Mouse (Mus musculus) WW6 (cell line): Measurements from ENCODE around the gene Lrrc8d.

Experiments
- DNase-seq: peaks from one replicate; pipeline ENCODE4 v3.0.0-alpha.2; 2013; ENCODE audit warnings: low read depth, low spot score

Gene Lrrc8d

DNA sequence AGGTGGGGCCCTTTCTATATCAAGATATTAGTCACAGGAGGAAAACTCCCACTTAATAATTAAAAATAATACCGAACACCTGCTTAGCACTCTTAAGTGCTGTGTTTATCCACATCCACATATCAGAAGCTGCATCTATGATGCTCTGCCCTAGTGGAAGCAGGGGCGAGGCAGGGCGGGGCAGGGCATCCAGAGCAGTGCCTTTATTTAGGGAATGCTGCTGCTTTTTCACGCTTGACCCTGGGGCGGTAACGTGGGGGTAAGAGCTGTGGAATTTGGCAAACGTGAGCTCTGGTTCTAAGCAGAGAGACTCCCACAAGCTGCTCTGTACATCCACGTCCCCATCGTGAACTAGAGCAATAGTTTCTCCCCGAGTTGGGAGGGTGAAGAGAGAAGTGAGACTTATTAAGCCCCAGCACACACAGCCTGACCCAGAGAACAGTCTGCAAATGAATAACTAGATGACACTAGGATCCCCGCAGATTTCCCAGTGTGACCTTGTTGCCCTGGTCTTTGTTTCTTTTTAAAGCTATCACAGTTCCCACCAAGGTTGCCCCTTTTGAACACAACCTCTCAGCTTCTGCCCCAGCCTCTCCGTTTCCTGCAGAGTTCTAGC is 77.3 kb downstream of the Lrrc8d start:
- no peak for DNase-seq

DNA sequence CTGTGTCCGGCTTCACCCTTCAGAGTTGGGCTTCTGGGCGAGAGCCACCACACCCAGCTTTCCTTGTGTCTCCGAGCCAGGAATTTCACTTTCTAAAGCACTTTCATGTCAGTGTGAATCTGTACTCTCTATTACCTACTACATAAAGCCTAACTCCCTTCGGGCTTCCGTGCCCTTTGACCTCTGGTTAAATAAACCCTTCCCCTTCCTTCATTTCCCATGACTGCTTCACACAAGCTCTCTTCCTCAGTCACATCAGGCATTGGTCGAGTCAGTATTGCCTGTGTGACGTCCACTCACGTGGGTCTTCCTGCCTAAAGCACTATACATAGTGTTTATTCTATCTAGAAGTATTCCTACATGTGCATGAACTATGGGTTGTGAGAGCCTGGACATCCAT is 77.9 kb downstream of the Lrrc8d start:
- DNase-seq: no peak

DNA sequence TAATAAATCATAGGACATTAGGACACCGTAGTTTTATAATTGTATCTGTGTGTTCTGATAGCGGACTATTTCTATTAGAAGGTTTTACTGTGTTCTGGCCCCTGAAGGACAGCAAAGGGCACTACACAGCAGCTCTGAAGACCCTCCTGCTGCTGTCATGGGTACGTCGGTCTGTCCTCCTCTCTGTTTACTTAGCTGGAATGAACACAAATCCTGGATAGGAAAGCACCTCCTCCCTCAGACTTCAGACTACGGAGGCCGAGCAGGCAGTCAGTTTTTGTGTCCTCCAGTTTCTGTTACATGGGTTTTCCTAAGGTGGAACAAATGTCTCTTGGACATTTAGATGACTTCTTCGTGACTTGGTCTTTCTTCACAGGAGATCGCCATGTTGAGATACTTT is 78.4 kb downstream of the Lrrc8d start:
- no peak for DNase-seq

DNA sequence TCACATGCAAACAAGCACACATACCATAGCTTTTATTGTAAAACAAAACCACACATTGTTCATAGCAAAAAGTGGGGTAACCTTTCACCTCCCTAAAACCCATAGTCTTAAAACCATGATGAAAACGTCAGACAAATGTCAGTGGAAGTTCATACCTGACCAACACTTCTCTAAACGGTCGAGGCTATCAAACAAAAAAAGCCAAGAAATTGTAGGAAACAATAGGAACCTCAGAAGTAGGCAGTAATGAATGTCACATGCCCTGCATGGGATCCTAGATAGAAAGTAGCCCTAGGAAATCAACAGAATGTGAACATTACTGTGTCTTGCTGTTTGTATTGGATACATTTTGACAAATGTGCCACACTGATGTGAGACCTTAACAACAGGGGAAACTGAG is 79.0 kb downstream of the Lrrc8d start:
- DNase-seq: no peak

DNA sequence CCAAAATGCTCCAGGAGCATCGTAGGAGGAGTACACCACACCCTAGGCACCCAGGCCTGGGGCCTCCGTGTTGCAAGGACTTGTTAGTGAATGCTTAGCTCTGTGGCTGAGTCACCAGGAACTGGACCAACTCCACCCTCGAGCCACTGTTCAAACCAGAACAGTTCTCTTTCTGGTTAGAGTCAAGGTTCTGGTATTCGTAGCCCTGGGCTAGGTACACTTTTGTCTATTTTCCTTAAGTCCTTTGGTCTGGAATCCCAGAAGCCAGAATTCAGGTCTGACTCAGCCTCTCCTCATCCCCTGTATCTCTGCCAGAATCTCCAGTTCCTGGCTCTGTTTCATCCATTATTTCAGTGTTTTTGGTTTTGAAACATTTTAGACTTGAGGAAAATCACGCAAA is 79.6 kb downstream of the Lrrc8d start:
- no peak for DNase-seq

DNA sequence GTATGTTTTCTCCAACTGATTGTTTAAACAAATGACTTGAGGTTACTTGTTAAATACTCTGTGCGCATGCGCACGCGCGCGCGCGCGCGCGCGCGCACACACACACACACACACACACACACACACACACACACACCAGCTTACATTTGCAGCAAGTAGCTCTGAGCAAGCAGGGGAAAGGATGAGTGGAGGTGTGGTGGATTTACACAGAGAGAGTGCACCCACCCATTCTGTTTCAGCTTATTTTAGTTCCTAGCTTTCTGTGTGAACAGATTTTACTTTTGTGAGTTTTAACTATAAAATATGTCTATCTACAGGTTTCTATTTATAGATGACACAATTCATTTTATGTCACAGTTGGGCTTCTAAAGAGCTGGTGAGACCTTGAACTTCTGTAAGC is 84.1 kb downstream of the Lrrc8d start:
- no peak for DNase-seq

DNA sequence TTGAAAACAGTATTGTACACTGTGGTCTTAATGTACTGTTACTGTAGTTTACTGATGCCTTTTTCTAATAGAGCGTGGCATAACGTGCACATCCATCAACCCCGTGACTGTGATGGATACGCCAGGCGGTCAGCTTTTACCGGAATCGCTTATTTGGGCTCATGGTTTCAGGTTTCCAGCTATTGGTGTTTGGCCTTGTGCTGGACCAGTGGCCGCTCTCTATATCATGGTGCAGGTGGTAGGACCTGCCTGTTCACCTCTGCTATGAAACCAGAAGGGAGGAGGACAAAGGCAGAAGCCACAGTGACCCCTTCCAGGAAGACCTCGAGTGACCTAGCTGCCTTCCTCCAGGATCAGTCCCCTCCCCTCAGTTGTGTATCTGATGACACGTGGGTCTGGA is 85.0 kb downstream of the Lrrc8d start:
- DNase-seq: no peak

DNA sequence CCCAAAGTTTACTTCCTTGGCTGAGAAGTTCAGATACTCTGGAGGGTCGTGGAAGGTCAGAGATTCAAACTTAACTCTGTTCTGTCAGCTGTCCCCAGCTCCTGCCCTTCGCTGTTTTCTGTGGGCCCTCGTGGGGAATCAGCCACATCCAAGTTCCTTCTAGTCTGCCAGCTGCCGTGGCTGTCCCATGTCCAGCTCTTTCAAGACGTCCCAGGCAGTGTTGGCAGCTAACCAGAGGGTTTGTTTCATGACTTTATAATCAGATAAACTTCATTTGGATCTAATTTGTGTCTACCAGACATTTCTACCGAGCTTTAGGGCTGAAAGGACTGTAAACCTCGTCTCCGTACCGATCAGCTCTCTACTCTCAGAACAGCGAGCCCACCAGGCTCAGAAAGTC is 87.8 kb downstream of the Lrrc8d start:
- DNase-seq: no peak

DNA sequence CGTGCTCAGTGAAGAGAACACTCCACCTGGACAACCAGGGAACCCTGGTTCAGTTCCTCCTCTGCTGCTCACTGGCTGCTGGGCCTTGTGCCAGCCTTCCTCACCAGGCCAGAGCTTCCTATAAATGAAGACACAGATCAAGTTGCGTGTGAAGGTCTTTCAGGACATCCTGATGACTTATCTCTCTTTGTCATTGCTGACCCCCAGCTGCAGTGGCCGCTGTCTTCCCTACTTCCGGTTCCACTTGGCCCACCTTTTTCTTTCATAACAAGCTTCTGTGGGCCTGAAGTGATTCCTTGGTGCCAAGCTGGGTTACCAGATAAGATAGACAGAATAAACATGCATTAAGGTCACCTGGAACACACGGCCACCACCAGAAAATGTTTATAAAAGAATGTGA is 90.0 kb downstream of the Lrrc8d start:
- no peak for DNase-seq

DNA sequence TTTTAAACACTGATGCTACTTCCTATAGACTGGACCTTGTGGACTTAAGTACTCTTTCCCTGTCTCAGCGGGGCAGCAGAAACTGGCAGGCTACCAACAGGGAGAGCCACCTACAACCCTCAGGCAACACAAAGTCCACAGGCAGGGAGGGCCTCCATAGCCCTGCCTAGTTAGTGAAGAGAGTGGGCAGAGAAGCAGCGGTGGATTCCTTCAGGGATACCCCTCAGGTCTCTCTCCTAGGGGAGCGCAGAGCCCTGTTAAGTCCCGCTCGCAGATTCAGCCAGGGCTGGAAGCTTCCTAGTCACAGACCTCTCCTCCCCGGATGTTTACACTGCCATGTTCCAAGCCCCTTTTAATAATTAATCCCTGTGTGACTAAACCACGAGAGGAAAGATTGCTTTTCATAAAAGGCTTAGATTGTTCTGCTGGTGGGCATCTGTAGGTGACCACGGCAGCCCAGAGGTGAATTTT is 92.6 kb downstream of the Lrrc8d start:
- DNase-seq: no peak

DNA sequence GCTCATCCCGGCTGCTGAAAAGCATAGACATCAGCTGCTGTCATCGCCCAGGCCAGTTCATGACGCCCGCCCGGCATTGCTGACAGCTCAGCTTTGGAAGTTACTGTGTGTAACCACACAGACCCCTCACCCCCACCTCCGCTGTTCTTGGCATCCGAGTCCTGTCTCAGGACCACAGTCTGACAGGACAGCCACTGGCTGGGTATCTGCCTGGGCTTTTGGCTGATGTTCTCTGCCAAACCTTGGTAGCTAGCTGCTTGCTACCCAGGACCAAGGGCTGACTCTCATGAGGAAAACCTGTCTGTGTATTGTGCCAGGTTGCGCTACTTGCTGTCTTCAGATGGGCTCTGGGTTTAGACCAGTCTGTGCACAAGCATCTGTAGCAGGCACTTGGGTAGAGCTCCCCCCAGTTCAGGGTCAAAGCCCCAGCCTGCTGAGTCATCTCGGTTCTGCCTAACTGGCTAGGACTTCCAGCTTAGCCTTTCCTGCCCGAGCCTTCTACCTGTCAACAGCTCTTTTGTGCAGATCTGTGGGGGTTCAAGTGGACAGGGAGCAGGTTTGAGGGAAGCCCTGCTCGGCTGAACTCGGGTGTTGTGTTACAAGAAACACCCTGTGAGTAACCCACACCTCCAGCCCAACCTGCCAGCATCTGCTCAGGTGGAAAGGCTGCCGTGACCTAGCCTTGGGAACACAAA is 93.2 kb downstream of the Lrrc8d start:
- DNase-seq: no peak

DNA sequence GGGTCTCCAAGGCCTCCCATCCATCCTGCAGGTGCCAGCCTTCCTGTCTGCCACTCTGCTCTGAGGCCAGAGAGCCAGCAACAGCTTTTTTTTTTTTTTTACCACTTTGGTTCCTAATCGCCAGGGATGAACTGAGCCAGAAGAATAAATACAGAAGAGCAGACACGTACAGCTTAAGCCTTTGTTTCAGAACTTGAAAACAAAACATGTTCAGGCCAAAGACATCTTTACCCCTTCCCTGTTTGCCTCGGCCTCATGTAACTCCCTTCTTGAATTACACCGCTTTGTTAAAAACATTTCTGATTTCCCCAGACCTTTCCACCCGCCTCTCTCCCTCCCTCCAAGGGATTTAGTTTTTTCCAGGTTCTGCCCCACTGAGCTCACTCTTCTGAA is 93.8 kb downstream of the Lrrc8d start:
- DNase-seq: no peak

DNA sequence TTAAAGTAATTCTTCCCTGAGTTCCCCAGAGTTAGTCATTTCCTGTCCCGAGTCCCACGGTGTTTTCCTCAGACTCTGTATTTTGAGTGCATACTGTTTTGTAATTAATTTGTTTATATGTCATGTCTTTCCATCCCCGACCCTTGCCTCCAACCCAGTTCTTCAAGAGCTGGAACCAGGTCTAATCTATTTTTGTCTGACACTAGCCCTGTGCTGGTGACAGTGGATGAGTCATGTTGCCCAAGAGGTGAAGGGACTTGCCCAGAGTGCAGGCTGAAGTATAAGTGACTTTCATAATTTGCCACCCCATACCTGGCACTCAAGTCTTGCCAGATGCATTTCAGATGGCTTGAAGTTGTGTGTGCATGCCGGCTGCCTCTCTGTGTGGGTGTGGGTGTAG is 98.7 kb downstream of the Lrrc8d start:
- DNase-seq: no peak

DNA sequence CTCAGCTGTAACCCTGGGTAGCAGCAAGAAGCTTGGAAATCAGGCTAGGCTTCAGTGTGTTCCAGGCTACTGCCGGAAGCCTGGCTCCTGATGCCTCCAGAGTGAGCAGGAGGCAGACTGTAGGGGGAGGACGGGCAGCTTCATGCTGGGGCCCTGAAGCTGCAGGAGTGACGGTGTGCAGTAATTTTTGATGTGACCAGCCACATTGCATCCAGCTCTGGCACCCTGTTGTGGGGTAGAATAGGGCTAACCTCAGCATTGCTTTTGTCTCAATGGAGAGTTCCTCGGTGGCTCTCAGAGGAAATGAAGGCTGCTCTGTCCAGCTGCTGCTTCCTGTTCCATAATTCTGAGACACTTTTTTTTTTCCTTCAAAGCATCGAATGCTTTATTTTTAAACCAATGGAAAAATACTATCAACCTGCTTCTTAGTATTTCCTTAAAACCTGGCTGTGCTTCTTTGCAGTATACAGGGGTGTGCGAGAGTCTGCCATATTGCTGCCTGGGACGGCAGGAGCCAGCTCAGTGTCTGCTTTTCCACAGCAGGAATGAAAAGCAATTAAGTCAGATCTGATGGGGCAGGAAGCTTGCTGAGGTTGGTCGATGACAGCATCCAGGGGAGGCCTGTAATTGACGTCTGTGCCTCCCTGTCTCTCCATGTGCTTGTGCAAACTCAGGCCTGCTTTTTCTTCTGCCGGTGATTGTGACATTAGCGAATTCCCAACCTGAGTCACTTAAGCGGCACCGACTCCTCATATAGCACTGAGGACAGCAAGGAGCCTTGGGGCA is 100.3 kb downstream of the Lrrc8d start:
- DNase-seq: no peak

DNA sequence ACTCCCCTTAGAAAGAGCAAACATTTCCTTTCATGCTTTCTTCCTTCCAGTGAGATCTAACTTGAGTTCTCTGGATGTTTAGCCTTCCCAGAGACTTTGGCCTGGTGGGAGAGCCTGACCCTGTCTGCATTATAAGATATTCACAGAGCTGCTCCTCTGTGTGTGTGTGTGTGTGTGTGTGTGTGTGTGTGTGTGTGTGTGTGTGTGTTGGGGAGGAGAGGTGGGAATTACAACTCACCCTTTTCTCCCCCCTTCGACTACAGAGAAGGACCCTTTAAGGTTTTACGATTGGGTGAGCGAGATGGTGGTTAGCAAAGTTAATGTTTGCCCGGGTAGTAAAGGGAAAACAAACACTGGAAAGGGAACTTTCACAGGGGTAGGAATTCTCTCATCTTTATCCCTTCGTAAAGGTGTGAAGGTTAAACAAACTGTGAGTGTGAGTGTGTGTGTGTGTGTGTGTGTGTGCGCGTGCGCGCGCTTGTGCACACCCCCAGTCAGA is 101.3 kb downstream of the Lrrc8d start:
- no peak for DNase-seq

DNA sequence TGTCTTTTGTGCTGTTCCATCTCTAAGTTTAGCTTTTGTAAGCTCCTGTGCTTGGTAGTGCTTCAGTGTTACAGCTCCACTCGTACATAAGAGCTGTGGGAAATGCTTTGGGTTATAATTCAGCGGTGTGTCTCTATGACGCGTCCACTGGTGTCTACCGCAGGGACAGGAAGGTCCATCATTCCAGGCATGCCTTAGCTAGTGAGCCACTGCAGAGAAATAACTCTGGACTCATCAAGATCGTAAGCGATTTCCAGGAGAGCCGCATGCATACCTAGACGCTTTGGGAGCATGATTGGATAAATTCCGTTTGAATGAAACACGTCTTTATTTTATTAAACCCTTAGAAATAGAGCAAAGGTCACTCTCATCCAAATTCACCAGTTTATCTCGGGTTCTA is 106.2 kb downstream of the Lrrc8d start:
- DNase-seq: no peak

DNA sequence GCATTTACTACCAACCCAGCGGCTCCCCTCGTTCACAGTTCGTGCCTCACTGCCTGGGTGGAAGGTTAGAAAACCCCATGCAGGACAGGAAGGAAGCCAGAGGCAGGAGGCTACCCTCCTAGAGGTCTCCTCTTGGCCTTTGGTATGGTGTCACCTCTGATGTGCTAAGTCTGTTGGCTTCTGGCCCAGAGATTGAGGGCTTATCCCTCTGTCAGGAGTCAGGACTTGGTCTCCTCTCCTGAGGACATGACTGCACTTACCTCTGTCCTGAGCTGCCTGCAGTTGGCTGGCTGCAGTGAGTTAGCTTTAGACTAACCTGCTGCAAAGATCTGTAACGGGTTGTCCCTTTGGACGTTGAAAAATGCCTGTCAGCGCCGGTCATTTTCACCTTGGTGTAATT is 107.7 kb downstream of the Lrrc8d start:
- DNase-seq: no peak

DNA sequence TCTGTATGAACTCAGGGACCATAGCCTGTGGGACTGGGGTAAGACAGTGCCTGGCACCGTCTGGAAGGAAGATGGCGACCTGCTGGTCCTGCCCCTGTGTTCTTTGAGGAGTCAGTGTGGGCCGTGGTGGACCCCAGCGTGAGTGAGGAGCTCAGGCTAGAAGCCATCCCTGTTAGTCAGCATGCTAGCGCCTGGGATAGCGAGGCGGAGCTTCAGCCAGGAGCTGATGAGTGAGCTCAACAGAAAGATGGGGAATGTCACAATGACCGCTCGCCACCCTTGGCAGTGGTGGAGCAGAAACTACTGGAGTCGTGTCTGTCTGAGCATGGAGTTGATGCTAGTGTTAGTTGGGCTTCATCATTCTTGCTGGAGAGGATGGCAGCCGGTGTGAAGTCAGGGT is 109.3 kb downstream of the Lrrc8d start:
- DNase-seq: no peak

DNA sequence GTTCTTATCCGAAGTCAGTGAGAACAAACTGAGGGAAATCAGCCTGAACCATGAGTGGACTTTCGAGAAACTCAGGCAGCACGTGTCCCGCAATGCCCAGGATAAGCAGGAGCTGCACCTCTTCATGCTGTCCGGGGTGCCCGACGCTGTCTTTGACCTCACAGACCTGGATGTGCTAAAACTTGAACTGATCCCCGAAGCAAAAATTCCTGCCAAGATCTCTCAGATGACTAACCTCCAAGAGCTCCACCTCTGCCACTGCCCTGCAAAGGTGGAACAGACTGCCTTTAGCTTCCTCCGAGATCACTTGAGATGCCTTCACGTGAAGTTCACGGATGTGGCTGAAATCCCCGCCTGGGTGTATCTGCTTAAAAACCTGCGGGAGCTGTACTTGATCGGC is 113.3 kb downstream of the Lrrc8d start:
- DNase-seq: no peak

DNA sequence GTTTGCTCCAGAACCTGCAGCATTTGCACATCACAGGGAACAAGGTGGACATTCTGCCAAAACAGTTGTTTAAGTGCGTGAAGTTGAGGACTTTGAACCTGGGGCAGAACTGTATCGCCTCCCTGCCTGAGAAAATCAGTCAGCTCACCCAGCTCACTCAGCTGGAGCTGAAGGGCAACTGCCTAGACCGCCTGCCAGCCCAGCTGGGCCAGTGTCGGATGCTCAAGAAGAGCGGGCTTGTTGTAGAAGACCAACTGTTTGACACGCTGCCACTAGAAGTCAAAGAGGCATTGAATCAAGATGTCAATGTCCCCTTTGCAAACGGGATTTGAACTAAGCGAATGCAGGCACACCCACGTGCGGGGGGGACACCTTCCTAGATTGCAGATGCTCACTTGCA is 114.2 kb downstream of the Lrrc8d start:
- no peak for DNase-seq

DNA sequence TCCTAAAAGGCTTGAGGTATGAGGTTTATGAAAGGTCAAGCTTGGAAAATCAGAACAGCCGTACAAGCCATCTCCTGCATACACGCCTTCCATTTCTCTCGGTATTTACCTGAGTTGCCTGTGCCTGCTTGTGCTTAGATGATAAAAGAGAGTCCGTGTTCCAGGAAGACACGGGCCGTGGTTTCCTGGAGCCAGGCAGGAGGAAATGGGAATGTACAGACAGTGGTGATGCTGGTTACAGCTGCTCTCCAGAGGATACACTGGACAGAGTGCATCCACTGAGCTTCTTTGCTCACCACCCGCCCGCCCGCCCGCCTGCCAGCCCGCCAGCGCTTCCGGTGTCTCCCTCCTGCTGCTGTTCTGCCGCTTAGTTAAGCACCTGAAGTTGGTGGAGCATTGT is 116.3 kb downstream of the Lrrc8d start:
- no peak for DNase-seq

DNA sequence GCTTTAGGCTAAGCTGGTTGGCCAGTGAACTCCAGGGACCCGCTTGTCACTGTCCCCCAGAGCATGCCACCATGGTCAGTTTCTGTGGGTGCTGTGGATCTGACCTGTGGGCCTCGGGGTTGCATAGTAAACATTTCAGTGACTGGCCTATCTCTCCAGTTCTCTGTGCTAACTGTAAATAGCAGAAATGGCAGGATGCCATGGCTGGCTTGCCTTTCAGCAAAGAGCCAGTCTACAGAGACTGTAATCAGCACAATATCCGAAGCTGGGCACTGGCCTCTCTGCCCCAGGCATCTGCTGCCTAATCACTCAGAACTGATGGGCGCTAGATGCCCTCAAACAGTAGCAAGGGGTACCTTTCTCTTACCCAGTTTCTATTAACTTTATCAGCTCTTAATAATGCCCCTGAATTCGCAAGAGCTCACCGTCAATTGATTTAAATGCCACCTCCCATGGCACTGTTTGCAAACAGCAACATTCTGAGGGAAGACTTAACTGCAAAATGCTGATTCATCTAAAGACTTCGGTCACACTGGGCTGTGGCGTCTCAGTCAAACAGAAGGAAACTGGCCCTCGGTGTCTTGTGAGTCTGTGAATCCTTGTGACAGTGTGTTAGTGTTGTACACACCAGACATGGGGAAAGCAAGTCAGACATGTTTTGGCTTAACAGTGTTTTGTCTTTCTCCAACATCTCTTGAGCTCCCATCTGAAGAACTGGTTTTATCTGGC is 117.6 kb downstream of the Lrrc8d start:
- DNase-seq: no peak
